Mouse (Mus musculus) gastrocnemius, postnatal 4 days (tissue): ENCODE results near the gene Pls1. TPM values are rescaled to one million over a fixed set of nuclear protein-coding genes. Genes with fewer than 3 reads are reported as not detected.

ENCODE experiments used
- DNase-seq, 2 experiments: peaks; one replicate each; pipeline ENCODE4 v3.0.0; 2021 to 2022; ENCODE audit warnings: low spot score in 2 of 2, mixed read lengths in 2 of 2
- total RNA-seq, 2 experiments: library from RNA; stranded (reverse); gene quantifications; 2 replicates each; pipeline ENCODE4 v1.2.3; 2021

The Pls1 gene
- total RNA-seq, 2 experiments from 2014 or later: 0.67 to 0.78 TPM

DNA sequence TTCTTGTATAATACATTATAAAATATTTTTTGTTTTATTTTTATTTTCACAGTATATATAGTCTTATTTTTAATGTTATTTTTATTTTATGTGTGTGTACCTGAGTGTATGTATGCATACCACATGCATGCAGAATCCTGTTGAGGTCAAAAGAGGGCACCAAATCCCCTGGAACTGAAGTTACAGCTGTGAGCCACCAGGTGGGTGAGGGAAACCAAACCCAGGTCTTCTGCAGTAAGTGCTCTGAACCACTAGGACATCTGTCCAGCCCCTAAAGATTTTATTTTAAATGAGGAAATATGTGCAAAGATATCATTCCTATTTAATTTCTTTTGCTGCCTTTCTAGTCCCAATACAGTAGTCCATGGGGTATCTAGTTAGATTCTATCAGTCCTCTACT is 136.2 kb downstream of the Pls1 start:
- DNase-seq: no peak

DNA sequence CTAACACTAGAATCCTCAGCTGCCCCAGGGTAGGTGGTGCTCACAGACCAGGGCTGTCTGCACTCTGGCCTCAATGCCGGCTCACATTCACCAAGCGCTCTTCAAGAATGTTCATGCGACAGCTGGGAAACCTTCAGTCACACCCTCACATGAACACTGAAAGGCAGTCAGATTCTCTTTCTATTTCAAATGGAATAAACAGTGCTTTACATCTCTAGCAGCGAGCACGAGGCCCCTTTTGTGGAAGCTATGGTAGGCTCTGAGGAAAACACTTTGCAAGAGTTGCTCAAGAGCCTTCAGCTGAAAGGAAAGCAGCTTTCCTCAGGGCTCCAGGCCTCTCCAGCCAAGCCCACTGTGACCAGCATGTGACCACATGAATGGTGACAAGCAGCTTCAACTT is 139.7 kb downstream of the Pls1 start:
- no peak for DNase-seq

DNA sequence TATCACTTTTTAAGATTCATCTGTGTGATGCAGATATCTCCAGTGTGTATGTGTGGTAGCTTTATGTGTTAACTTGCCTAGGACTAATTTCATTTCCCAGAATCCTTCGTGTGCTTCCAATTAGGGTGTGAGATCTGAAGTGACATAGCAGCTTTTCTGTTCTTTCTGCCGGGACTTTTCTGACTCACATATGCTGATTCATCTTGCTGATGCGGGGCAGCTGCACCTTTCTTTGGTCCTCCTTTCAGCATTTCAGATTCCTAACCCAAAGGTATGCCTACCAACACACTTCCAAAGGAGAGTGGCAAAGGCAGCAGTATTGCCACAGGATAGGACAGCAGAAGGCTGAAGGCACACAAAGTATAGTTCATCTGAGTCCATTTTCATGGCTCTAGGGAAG is 141.0 kb downstream of the Pls1 start:
- no peak for DNase-seq

Other genes with a start within 250 kb of the Pls1 start
- 1 to 10 TPM; 5.6 to 6.6 TPM for gene Pcolce2, start 207.7 kb downstream of the Pls1 start, total RNA-seq
- gene Trpc1, start 94.9 kb downstream of the Pls1 start, total RNA-seq: 1 to 10 TPM; 3.3 to 3.7 TPM
- 10 to 100 TPM; 10.9 to 13.4 TPM for gene Atr, start 12.3 kb upstream of the Pls1 start, total RNA-seq
- 10 to 100 TPM; 24.3 to 24.9 TPM for gene Xrn1, start 109.4 kb upstream of the Pls1 start, total RNA-seq